Mouse (Mus musculus) spleen, adult 2 months (tissue): ENCODE measurements around the gene Limd1. TPM values are rescaled to one million over a fixed set of nuclear protein-coding genes. Genes with fewer than 3 reads are reported as not detected.

Experiments used
- DNase-seq, 2 experiments: peaks; one replicate each; pipeline versions ENCODE4 v3.0.0 to v3.0.0-alpha.2; 2012 to 2021; ENCODE audit warnings: low spot score in 2 of 2, low read depth in 1 of 2
- H3K27ac ChIP-seq: fragments of 200-500 bp; 2 replicates; pipeline ENCODE4 v1.5.1; 2012; ENCODE audit warnings: low read length, inconsistent platforms; ENCODE audit not compliant: insufficient read depth
- H3K27me3 ChIP-seq: fragments of 200-500 bp; 2 replicates; pipeline ENCODE4 v1.6.1; 2012; ENCODE audit warnings: mild to moderate bottlenecking, moderate library complexity, low read length, inconsistent platforms; ENCODE audit not compliant: control insufficient read depth, insufficient read depth
- H3K36me3 ChIP-seq: fragments of 200-500 bp; 2 replicates; pipeline ENCODE4 v1.6.1; 2012; ENCODE audit warnings: mild to moderate bottlenecking, low read length, inconsistent platforms; ENCODE audit not compliant: control insufficient read depth, insufficient read depth
- H3K4me1 ChIP-seq: fragments of 200-500 bp; 2 replicates; pipeline ENCODE4 v1.6.1; 2011; ENCODE audit warnings: inconsistent platforms; ENCODE audit not compliant: control insufficient read depth, insufficient read depth, insufficient read length
- H3K4me3 ChIP-seq: fragments of 200-500 bp; 2 replicates; pipeline ENCODE4 v1.5.1; 2011; ENCODE audit warnings: mild to moderate bottlenecking, inconsistent platforms; ENCODE audit not compliant: insufficient read depth, insufficient read length; ENCODE audit errors: extremely low read depth
- CTCF ChIP-seq: fragments of 200-500 bp; IDR thresholded peaks from 2 replicates; pipeline ENCODE4 v1.5.1; 2011; ENCODE audit warnings: mild to moderate bottlenecking, inconsistent platforms; ENCODE audit not compliant: insufficient read depth, insufficient read length, insufficient replicate concordance; ENCODE audit errors: extremely low read depth
- POLR2A ChIP-seq: fragments of 200-500 bp; IDR thresholded peaks from 2 replicates; pipeline ENCODE4 v1.6.1; 2011; ENCODE audit warnings: low read depth, low read length, inconsistent platforms
- WGBS: fragments of 180-500 bp; shearing (Covaris S2); methylation state at CpG from one replicate; pipeline ENCODE4 v1.1.7; 2018; 5-methylcytosine and 5-hydroxymethylcytosine counted together
- polyA plus RNA-seq: library from polyadenylated mRNA; depleted of rRNA; stranded (reverse); fragments of >200 nt; gene quantifications from 2 replicates; pipeline ENCODE4 v1.2.3, GENCODE M21; 2012

Limd1 gene
- polyA plus RNA-seq, 1 experiment = 45.1 TPM

- H3K27ac ChIP-seq = no peak overlapping the region
- no peak overlapping the region for H3K4me3 ChIP-seq
- H3K4me1 ChIP-seq = peaks cover 5% of the 10 kb centered on the region; the same call in 1 of the 2 replicates
- no peak for TF ChIP-seq CTCF
- TF ChIP-seq POLR2A = no peak
- 82% methylated on average over 5 of the region's 5 CpGs for WGBS
- no peak for DNase-seq
- H3K36me3 ChIP-seq = no peaks in the 10 kb centered on the region
- H3K27me3 ChIP-seq = no peaks in the 10 kb centered on the region
Measured at GRCm38 (mm10) chr9:123526502-123526901, 48.0 kb downstream of the Limd1 start.

DNA sequence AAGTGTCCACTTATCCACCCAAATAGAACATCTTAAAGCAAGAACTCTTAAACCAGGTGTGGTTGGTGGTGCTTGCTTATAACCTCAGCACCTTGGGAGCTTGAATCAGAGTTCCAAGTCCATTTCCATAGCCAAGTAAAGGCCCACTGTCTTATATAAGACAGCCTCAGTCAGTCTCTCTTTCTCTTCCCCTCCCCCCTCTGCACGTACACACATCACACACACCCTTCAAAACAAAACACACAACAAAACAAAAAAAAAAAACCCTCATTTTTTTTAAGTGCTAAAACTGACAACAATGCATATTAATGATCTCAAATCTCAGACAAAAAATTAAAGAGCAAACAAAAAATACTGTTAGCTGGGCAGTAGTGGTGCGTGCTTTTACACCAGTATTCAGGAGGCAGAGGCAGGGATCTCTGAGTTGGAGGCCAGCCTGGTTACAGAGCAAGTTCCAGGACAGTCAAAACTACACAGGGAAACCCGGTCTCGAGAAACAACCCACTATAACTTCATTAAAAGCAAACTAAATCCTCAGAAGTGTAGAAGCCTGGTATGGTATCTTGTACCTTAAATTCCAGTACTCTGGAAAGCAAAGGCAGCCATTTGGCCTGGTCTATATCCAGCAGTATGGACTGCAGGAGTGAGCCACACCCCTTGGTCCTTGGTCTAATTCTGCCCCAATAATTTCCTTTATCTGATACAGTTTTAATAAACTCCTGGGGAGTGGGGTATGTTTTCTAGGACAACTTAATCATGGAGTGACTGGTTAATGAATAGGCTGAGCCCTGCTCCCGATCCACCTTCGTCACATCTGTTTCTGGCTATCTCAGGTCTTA is 49.8 kb downstream of the Limd1 start:
- Histone ChIP-seq H3K4me1 (peaks cover 7% of the 10 kb centered on the region), H3K27ac (peak overlapping the region; percentile 76), H3K4me3 (peak overlapping the region; percentile 67), H3K27me3 (no peaks in the 10 kb centered on the region), H3K36me3 (no peaks in the 10 kb centered on the region)
- 30% methylated on average over 6 of the region's 6 CpGs for WGBS
- no peak for TF ChIP-seq CTCF
- no peak for TF ChIP-seq POLR2A
- no peak for DNase-seq

- peaks cover 7% of the 10 kb centered on the region for H3K4me1 ChIP-seq
- peak overlapping the region; percentile 76 for H3K27ac ChIP-seq
- DNase-seq = peak in 1 of 2 experiments; percentile 22
- whole genome bisulfite sequencing = under 1% methylated on average over 17 of the region's 17 CpGs
- no peaks in the 10 kb centered on the region for H3K36me3 ChIP-seq
- no peak for TF ChIP-seq CTCF
- TF ChIP-seq POLR2A = no peak
- H3K27me3 ChIP-seq = no peaks in the 10 kb centered on the region
- peak overlapping the region; percentile 67 for H3K4me3 ChIP-seq
Measured at GRCm38 (mm10) chr9:123528926-123529295, 50.4 kb downstream of the Limd1 start.

- no peaks in the 10 kb centered on the region for H3K27me3 ChIP-seq
- peak within 1 kb of the TSS; percentile 77 for H3K4me3 ChIP-seq
- H3K27ac ChIP-seq = peak within 1 kb of the TSS; percentile 76
- H3K36me3 ChIP-seq = no peaks in the 10 kb centered on the region
- H3K4me1 ChIP-seq = peaks cover 7% of the 10 kb centered on the region
- TF ChIP-seq POLR2A (peak; percentile 45), CTCF (0 out of 2 replicates have a peak, but pooled peaks have one; percentile 0)
- under 1% methylated on average over 79 of the region's 79 CpGs for WGBS
- DNase-seq = peak; percentile 98
Measured at GRCm38 (mm10) chr9:123529392-123530157, 51.1 kb downstream of the Limd1 start, which contains the start of gene Sacm1l. TSS of gene Sacm1l (plus strand) at chr9:123529759.

- Histone ChIP-seq H3K4me3 (peak overlapping the region; percentile 77), H3K27ac (peak overlapping the region; percentile 75), H3K27me3 (no peaks in the 10 kb centered on the region), H3K4me1 (peaks cover 7% of the 10 kb centered on the region), H3K36me3 (no peaks in the 10 kb centered on the region)
- DNase-seq = no peak
- TF ChIP-seq POLR2A (no peak), CTCF (no peak)
- WGBS = under 1% methylated on average over 13 of the region's 13 CpGs
Measured at GRCm38 (mm10) chr9:123530158-123530475, 51.6 kb downstream of the Limd1 start.

- TF ChIP-seq POLR2A (no peak), CTCF (no peak)
- 40% methylated on average over 11 of the region's 11 CpGs for WGBS
- Histone ChIP-seq H3K4me3 (peak overlapping the region; percentile 77), H3K4me1 (peaks cover 7% of the 10 kb centered on the region), H3K27me3 (no peaks in the 10 kb centered on the region), H3K27ac (no peak overlapping the region), H3K36me3 (no peaks in the 10 kb centered on the region)
- DNase-seq = no peak
Measured at GRCm38 (mm10) chr9:123530566-123531130, 52.1 kb downstream of the Limd1 start.
